Mouse (Mus musculus): ENCODE data around the gene Ptpn1. TPM values are rescaled to one million over a fixed set of nuclear protein-coding genes. Genes with fewer than 3 reads are reported as not detected.

Ptpn1 gene
- polyA plus RNA-seq, 1 experiment from 2014 or later: 102 TPM

- no peaks in the 10 kb centered on the region for H3K4me1 ChIP-seq (replicated peaks)
- H3K27ac ChIP-seq: no peak overlapping the region
- H3K4me2 ChIP-seq (replicated peaks): no peak overlapping the region
- no peaks in the 10 kb centered on the region for H3K36me3 ChIP-seq
- no peak overlapping the region for H3K4me3 ChIP-seq (replicated peaks)
- peaks cover 5% of the 10 kb centered on the region; the same call in 1 of the 2 replicates for H3K9me3 ChIP-seq
- H3K27me3 ChIP-seq: no peaks in the 10 kb centered on the region
- no peak for ATAC-seq
- no peak overlapping the region for H3K9ac ChIP-seq (replicated peaks)
- WGBS: 96% methylated on average over 3 of the region's 3 CpGs
These were observed 96.5 kb downstream of the Ptpn1 start for GRCm38 (mm10) chr2:168028376-168028775.

Other genes with a start within 250 kb of the Ptpn1 start
- 0.20 TPM in 1 of 2 replicates, not detected in the other for gene Cebpb, start 243.1 kb upstream of the Ptpn1 start, polyA plus RNA-seq (2015; fragmentation: Nextera tagmentation; extraction: Ambion mirVana)
- 27.1 and 28.0 TPM in 2 replicates for gene Tmem189, start 242.2 kb upstream of the Ptpn1 start, polyA plus RNA-seq (2015; fragmentation: Nextera tagmentation; extraction: Ambion mirVana)
- gene Ripor3, start 78.6 kb downstream of the Ptpn1 start, polyA plus RNA-seq (2015; fragmentation: Nextera tagmentation; extraction: Ambion mirVana): 0.15 and 0.27 TPM in 2 replicates
- 7.0 and 7.9 TPM in 2 replicates for gene Pard6b, start 148.9 kb downstream of the Ptpn1 start, polyA plus RNA-seq (2015; fragmentation: Nextera tagmentation; extraction: Ambion mirVana)